Mouse (Mus musculus) gastrocnemius, adult 8-10 months (tissue): ENCODE data around the gene Tctex1d4. TPM values are rescaled to one million over a fixed set of nuclear protein-coding genes. Genes with fewer than 3 reads are reported as not detected.

ENCODE experiments used
- microRNA-seq: library from miRNA; unstranded; fragments of <30 nt; microRNA quantifications from one replicate; pipeline ENCODE4 v1.2.0, GENCODE M21; 2022
- total RNA-seq, 4 experiments: library from RNA; stranded (reverse); gene quantifications; 2 replicates each; pipeline ENCODE4 v1.2.4; 2022

Tctex1d4 gene
- total RNA-seq, 4 experiments from 2014 or later = not detected

Small RNA genes within 50 kb of the gene (microRNA-seq; reads per million reads assigned to microRNA genes)
- not detected for gene Gm22398

Other genes starting within 250 kb of the Tctex1d4 start
- under 1 TPM; 0.05 to 0.17 (median 0.07) TPM for gene Zswim5, start 249.4 kb upstream of the Tctex1d4 start, total RNA-seq
- gene Urod, start 132.4 kb upstream of the Tctex1d4 start, total RNA-seq = 10 to 100 TPM; 63.0 to 69.1 (median 65.4) TPM
- gene Hectd3, start 131.5 kb upstream of the Tctex1d4 start, total RNA-seq = 10 to 100 TPM; 11.5 to 19.0 (median 14.5) TPM
- 10 to 100 TPM; 18.3 to 24.1 (median 22.3) TPM for gene Eif2b3, start 107.4 kb upstream of the Tctex1d4 start, total RNA-seq
- under 1 TPM; 0.22 to 0.76 (median 0.69) TPM for gene Ptch2, start 30.7 kb upstream of the Tctex1d4 start, total RNA-seq
- 1 to 10 TPM; 1.6 to 3.2 (median 1.8) TPM for gene Btbd19, start 1.1 kb upstream of the Tctex1d4 start, total RNA-seq
- gene Plk3, start 7.2 kb downstream of the Tctex1d4 start, total RNA-seq = under 1 TPM; 0.29 to 0.89 (median 0.46) TPM
- gene Rps8, start 29.4 kb downstream of the Tctex1d4 start, total RNA-seq = 100 to 1,000 TPM; 486 to 610 (median 547) TPM
- gene Kif2c, start 55.8 kb downstream of the Tctex1d4 start, total RNA-seq = not detected
- gene Tmem53, start 125.2 kb downstream of the Tctex1d4 start, total RNA-seq = 1 to 10 TPM; 3.1 to 5.9 (median 4.6) TPM
- not detected for gene Armh1, start 125.3 kb downstream of the Tctex1d4 start, total RNA-seq